Mouse (Mus musculus) heart, adult 2 months (tissue): ENCODE data around the gene Krtap12-1.

Experiments used
- CTCF ChIP-seq: fragments of 200-600 bp; IDR thresholded peaks from 2 replicates; pipeline ENCODE4 v1.8.1; 2022; ENCODE audit warnings: antibody characterized with exemption, mild to moderate bottlenecking, moderate library complexity
- EP300 ChIP-seq: fragments of 200-500 bp; IDR thresholded peaks from 2 replicates; pipeline ENCODE4 v1.6.1; 2011; ENCODE audit warnings: low read depth, low read length, control low read depth; ENCODE audit not compliant: insufficient read depth

DNA sequence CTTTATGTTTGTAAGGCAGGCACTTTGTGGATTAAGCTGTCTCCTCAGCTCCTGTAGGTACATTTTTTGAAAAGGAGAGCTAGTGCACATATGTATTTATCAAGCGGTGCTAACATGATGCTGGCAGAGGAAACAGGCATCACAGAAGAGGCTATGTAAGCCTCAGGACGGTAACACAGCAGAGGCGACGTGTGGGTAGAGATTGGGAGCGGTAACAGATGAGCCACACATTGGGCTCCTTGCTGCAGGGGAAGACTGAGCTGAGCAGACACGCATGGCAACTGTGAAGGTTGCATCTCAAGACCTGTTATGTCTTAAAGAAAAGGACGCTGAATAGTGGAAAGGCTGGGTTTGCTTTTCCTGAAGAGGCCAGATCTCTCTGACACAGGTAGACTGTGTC, 37.4 kb upstream of the Krtap12-1 start:
- TF ChIP-seq CTCF (no peak), EP300 (no peak)
